Mouse (Mus musculus) stomach, embryonic 16.5 days (tissue): Measurements from ENCODE around the gene Kcnk3. TPM values are rescaled to one million over a fixed set of nuclear protein-coding genes. Genes with fewer than 3 reads are reported as not detected.

Experiments used
- ATAC-seq: fragments of 200-750 bp; cut with Nextera tagmentation; 2 replicates; pipeline ENCODE4 v1.8.0; 2017; ENCODE audit warnings: moderate number of reproducible peaks, moderate TSS enrichment; ENCODE audit not compliant: insufficient read depth, low FRiP score
- H3K27ac ChIP-seq: fragments of 300-500 bp; sonication (generic); 2 replicates; pipeline ENCODE4 v1.5.1; 2014; ENCODE audit warnings: low read length
- H3K27me3 ChIP-seq: fragments of 300-500 bp; sonication (generic); 2 replicates; pipeline ENCODE4 v1.6.1; 2014; ENCODE audit warnings: low read length, control low read depth, mixed read lengths; ENCODE audit not compliant: control insufficient read depth, insufficient read depth
- H3K36me3 ChIP-seq: fragments of 300-500 bp; sonication (generic); 2 replicates; pipeline ENCODE4 v1.6.1; 2014; ENCODE audit warnings: low read length; ENCODE audit not compliant: control insufficient read depth, insufficient read depth
- H3K4me1 ChIP-seq: fragments of 300-500 bp; sonication (generic); 2 replicates; pipeline ENCODE4 v1.6.1; 2014; ENCODE audit warnings: low read length, control low read depth, mixed read lengths; ENCODE audit not compliant: control insufficient read depth, insufficient read depth
- H3K4me2 ChIP-seq: fragments of 300-500 bp; sonication (generic); 2 replicates; pipeline ENCODE4 v1.6.1; 2014; ENCODE audit warnings: low read depth, low read length, mixed read lengths
- H3K4me3 ChIP-seq: fragments of 300-500 bp; sonication (generic); replicated peaks from 2 replicates; pipeline ENCODE4 v1.5.1; 2014; ENCODE audit warnings: mild to moderate bottlenecking, low read length
- H3K9ac ChIP-seq: fragments of 300-500 bp; sonication (generic); 2 replicates; pipeline ENCODE4 v1.6.1; 2014; ENCODE audit warnings: low read length
- H3K9me3 ChIP-seq: fragments of 300-500 bp; sonication (generic); replicated peaks from 2 replicates; pipeline ENCODE4 v1.6.1; 2016; ENCODE audit warnings: low read length, control low read depth; ENCODE audit not compliant: control insufficient read depth
- WGBS: fragments of 180-500 bp; shearing (Covaris S2); extraction: QIAGEN DNeasy Blood & Tissue Kit; methylation state at CpG from one replicate; pipeline ENCODE4 v1.1.7; 2014; 5-methylcytosine and 5-hydroxymethylcytosine counted together
- polyA plus RNA-seq: library from polyadenylated mRNA; unstranded; fragments of >200 nt; fragmentation: Nextera tagmentation; extraction: Ambion mirVana; gene quantifications from 2 replicates; pipeline ENCODE4 v1.2.1, GENCODE M21; 2015

Gene Kcnk3
- polyA plus RNA-seq, 1 experiment from 2014 or later, result 7.0 TPM

DNA sequence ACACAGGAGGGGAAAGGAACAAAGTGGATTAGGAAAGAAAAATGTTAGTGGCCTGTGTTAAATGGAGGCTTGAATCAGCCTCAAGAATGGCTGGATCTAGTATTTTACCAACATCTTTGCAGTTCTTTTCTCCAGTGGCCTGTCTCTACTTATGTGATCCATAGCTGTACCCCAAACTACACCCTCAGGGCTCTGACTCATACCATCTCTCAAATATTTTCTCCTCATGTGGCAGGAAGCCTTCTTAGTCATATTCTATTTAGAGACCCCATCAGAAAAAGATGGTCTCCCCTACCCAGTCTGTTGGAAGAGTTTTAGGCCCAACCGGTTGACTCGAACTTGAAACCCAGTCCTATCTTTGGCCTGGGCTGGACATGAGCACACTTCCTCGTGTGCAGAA is 28.5 kb upstream of the Kcnk3 start:
- Histone ChIP-seq H3K9me3 (0 out of 2 replicates have a peak, but pooled peaks cover 4% of the 10 kb centered on the region), H3K27me3 (no peaks in the 10 kb centered on the region), H3K9ac (no peak overlapping the region), H3K27ac (no peak overlapping the region), H3K4me2 (no peak overlapping the region), H3K4me3 (no peak overlapping the region), H3K36me3 (no peaks in the 10 kb centered on the region), H3K4me1 (peaks cover 10% of the 10 kb centered on the region)
- 86% methylated on average over 3 of the region's 3 CpGs for WGBS
- ATAC-seq, result no peak

DNA sequence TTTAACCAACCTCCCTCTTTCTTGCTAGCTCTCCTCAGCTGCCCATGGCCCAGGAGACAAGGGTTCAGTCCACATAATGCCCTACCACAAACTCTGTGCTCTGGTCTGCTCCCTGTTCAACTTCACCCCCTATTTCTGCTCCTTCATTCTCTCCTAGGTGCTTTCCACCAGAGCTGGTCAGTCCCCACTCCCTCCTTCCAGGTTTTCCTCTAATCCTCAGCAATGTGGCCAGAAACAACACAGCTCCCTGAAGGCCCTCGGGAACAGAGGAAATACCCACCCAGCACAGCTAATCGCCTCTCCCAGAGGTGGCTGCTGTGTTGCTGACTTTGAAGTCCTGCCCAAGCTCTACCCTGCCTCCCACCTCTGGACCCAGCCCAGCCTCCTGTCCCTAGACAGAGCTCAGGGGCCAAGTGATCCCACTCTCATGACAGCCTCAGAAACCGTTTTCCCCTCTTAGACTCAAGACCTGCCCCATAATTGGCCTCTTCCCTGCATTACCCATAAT is 27.9 kb upstream of the Kcnk3 start:
- H3K9ac ChIP-seq, result no peak overlapping the region; the same call in 1 of the 2 replicates
- H3K27ac ChIP-seq, result no peak overlapping the region
- H3K9me3 ChIP-seq, result 0 out of 2 replicates have a peak, but pooled peaks cover 4% of the 10 kb centered on the region
- H3K4me3 ChIP-seq, result no peak overlapping the region
- peaks cover 10% of the 10 kb centered on the region for H3K4me1 ChIP-seq
- ATAC-seq, result no peak
- H3K4me2 ChIP-seq, result no peak overlapping the region
- no peaks in the 10 kb centered on the region for H3K36me3 ChIP-seq
- H3K27me3 ChIP-seq, result no peaks in the 10 kb centered on the region
- WGBS, result 29% methylated on average over 3 of the region's 3 CpGs

DNA sequence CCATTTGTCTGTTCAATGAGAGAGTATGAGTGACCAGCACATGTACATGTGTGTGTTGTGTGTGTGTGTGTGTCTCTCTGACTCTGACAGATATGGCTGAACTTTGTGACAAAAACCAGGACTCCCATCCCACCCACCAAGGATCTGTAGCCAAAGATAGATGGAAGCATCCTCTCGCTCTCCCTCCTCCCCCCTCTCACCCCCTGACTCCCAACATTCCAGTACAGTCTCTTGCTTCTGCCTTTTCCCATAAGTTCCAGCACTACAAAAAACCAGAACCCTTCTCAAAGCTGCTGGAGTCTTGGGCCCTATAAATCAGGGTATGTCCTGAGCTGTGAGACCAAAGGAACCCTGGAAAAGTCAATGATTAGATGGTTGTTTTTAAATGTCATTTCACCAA is 19.5 kb upstream of the Kcnk3 start:
- H3K27ac ChIP-seq, result no peak overlapping the region
- 69% methylated on average over 1 of the region's 1 CpGs for WGBS
- no peak overlapping the region for H3K4me2 ChIP-seq
- ATAC-seq, result no peak
- no peaks in the 10 kb centered on the region for H3K27me3 ChIP-seq
- no peak overlapping the region for H3K9ac ChIP-seq
- H3K4me3 ChIP-seq, result no peak overlapping the region
- no peaks in the 10 kb centered on the region for H3K36me3 ChIP-seq
- H3K9me3 ChIP-seq, result no peaks in the 10 kb centered on the region
- H3K4me1 ChIP-seq, result no peaks in the 10 kb centered on the region

DNA sequence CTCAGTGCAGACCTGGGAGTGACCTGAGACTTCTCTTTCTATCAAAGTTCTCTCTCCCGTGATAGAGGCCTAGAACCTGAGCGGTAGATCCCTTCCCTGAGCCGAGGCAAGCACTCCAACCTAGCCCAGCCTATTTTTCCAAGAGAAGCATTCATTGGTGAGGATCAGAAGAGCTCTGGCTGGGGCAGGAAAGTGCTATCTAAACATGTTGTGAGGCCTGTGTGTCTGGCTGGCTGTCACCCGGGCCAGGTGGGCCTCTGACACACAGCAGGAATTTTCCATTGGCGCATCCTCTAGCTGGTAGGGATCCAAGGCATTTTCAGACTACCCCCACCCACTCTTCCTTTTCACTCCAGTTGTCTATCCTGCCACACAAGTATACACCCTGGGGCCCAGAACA is 16.1 kb upstream of the Kcnk3 start:
- H3K9ac ChIP-seq, result no peak overlapping the region
- H3K4me2 ChIP-seq, result no peak overlapping the region
- H3K36me3 ChIP-seq, result no peaks in the 10 kb centered on the region
- H3K9me3 ChIP-seq, result no peaks in the 10 kb centered on the region
- H3K4me1 ChIP-seq, result no peaks in the 10 kb centered on the region
- no peak overlapping the region for H3K4me3 ChIP-seq
- H3K27ac ChIP-seq, result no peak overlapping the region
- no peaks in the 10 kb centered on the region for H3K27me3 ChIP-seq
- ATAC-seq, result 0 out of 2 replicates have a peak, but pooled peaks have one; percentile 26
- 57% methylated on average over 5 of the region's 5 CpGs for WGBS

DNA sequence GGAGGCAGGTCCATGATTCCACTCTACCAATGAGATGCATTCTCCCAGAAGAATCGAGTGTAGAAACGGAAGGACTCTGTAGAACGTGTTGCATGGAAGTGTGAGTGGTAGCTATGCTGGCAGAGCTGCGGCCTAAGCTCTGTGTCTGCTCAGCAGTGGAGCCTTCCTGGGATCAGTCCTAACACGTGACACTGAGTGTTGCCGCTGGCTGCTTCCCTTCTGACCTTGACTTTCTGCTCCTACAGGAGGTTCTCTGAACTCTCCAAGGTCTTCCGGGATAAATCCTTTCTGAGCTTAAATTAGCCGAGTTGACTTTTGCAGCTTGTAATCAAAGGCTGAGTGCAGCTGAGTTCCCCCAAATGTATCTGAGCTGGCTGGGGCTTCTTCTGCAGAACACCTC is 13.6 kb upstream of the Kcnk3 start:
- no peaks in the 10 kb centered on the region for H3K27me3 ChIP-seq
- no peak for ATAC-seq
- H3K9me3 ChIP-seq, result no peaks in the 10 kb centered on the region
- H3K36me3 ChIP-seq, result no peaks in the 10 kb centered on the region
- no peak overlapping the region for H3K27ac ChIP-seq
- no peak overlapping the region for H3K4me2 ChIP-seq
- WGBS, result 82% methylated on average over 8 of the region's 8 CpGs
- no peak overlapping the region for H3K4me3 ChIP-seq
- H3K9ac ChIP-seq, result no peak overlapping the region
- H3K4me1 ChIP-seq, result peaks cover 2% of the 10 kb centered on the region; the same call in 1 of the 2 replicates

DNA sequence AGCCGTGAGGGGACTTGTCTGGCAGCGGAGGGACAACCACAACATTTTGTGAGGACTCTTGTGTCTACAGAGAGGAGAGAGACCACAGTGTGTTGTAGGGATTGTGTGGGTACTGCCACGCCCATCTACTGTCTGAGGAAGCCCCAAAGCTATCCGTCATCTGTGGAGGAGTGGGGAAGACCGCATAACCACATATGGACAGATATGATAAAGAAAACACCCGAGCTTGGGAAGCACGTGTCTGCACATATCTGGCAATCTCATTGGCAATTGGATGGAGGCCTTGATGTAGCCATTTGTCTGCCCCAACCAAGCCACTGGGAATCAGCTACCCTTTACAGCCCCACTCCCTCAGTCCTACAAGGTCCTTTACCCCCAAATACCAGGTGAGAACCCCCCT is 11.7 kb upstream of the Kcnk3 start:
- Histone ChIP-seq H3K9me3 (no peaks in the 10 kb centered on the region), H3K27ac (no peak overlapping the region), H3K4me2 (no peak overlapping the region), H3K4me1 (peaks cover 2% of the 10 kb centered on the region; the same call in 1 of the 2 replicates), H3K9ac (no peak overlapping the region), H3K4me3 (no peak overlapping the region), H3K36me3 (no peaks in the 10 kb centered on the region), H3K27me3 (no peaks in the 10 kb centered on the region)
- ATAC-seq, result no peak
- WGBS, result 80% methylated on average over 7 of the region's 7 CpGs

DNA sequence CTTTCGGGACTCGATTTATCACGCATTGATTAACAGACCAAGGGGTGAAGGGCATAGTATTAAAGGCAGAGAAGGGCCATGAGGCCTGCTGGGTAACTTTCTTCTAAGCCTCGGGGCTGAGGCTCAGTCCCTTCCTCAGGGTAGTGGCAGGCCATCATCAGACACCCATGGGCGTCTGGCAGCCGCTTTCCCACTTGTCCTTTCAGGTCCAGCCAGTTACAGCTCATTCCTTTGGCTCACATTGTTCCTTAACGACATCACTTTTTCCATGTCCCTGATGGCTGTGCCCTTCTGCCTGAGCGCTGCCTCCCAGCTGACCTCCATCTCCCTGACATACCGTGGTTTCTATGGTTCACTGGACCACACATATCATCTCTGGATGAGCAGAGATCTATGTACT is 10.7 kb upstream of the Kcnk3 start:
- no peaks in the 10 kb centered on the region for H3K9me3 ChIP-seq
- no peak overlapping the region for H3K9ac ChIP-seq
- H3K36me3 ChIP-seq, result no peaks in the 10 kb centered on the region
- no peaks in the 10 kb centered on the region for H3K27me3 ChIP-seq
- 68% methylated on average over 9 of the region's 9 CpGs for WGBS
- no peak for ATAC-seq
- H3K4me1 ChIP-seq, result peaks cover 2% of the 10 kb centered on the region; the same call in 1 of the 2 replicates
- H3K27ac ChIP-seq, result no peak overlapping the region
- H3K4me3 ChIP-seq, result no peak overlapping the region
- no peak overlapping the region for H3K4me2 ChIP-seq

DNA sequence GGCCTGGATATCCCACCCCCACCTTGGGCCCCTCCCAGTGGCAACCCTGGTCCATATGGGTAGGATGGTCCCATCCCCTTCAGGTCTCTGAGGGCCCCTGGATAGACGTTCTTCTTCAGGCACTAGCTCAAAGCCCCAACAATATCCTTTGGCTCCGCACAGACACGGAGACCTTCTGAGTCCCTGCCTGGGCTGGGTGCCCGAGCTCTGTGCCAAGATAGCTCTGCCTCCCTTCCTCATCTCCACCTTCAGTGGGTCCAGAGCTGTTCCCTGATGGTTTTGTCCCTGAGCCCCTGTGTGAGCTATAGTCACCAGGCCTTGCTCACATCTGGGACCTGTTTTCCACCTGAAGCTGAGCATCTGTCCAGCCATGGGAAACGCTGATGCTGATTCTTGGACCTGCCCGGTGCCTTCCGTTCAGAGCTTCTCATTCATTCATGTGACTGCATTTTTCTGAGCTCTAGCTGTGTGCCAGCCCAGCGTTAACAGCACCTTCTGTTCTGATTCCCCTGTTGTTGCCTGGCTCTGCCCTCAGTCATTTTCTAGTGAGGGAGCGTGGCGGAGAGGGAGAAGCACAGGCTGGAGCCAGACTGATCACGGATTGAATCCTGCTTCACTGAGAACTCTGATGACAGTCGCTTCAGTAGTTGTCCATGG is 10.2 kb upstream of the Kcnk3 start:
- no peaks in the 10 kb centered on the region for H3K36me3 ChIP-seq
- WGBS, result 80% methylated on average over 12 of the region's 12 CpGs
- no peak for ATAC-seq
- H3K4me2 ChIP-seq, result no peak overlapping the region
- no peak overlapping the region for H3K4me3 ChIP-seq
- H3K4me1 ChIP-seq, result peaks cover 2% of the 10 kb centered on the region; the same call in 1 of the 2 replicates
- H3K27me3 ChIP-seq, result no peaks in the 10 kb centered on the region
- no peaks in the 10 kb centered on the region for H3K9me3 ChIP-seq
- no peak overlapping the region for H3K9ac ChIP-seq
- no peak overlapping the region for H3K27ac ChIP-seq

DNA sequence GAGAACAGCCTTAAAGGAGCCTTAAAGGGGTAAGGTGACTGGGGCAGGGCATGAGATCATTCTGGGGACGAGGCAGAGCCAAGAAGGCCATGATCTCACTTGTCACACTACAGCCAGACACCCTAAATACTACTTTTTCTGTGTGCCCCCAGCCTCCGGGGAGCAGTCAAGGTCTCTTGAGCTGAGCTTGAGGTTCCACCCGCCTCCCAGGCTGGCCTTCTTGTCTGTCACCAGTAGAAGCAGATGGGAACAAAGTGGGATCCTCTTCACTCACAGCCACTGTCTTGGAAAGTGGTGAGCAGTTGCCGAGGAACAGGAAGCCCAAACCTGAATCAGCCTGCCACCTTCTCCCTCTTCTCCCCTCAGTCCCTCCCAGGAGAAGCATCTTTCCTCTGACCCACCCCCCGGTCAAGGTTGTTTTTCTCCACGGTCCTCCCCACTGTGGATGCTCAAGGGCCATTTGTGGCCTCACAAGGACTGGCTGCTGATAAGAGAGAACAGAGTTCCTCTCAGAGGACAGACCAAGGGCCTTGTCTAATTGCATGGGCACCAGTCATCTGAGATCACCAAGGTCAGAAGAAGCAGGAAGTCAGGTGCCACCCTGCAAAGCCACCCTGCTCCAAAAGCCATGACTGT is 9.4 kb upstream of the Kcnk3 start:
- Histone ChIP-seq H3K9me3 (no peaks in the 10 kb centered on the region), H3K27me3 (no peaks in the 10 kb centered on the region), H3K4me1 (peaks cover 2% of the 10 kb centered on the region; the same call in 1 of the 2 replicates), H3K27ac (no peak overlapping the region), H3K4me3 (no peak overlapping the region), H3K9ac (no peak overlapping the region), H3K36me3 (no peaks in the 10 kb centered on the region), H3K4me2 (no peak overlapping the region)
- 68% methylated on average over 6 of the region's 6 CpGs for WGBS
- ATAC-seq, result no peak
